Mouse (Mus musculus): ENCODE data around the gene Bfar. TPM values are rescaled to one million over a fixed set of nuclear protein-coding genes. Genes with fewer than 3 reads are reported as not detected.

Gene Bfar
- polyA plus RNA-seq, 1 experiment from 2014 or later, result 46.7 TPM

Other genes starting within 250 kb of the Bfar start
- gene Parn, start 3.7 kb upstream of the Bfar start, polyA plus RNA-seq (2015; fragmentation: Nextera tagmentation; extraction: Ambion mirVana), result 43.0 and 44.1 TPM in 2 replicates
- gene 3110001I22Rik, start 71 bp downstream of the Bfar start, polyA plus RNA-seq (2015; fragmentation: Nextera tagmentation; extraction: Ambion mirVana), result 4.3 and 5.4 TPM in 2 replicates
- gene Pla2g10, start 59.1 kb downstream of the Bfar start, polyA plus RNA-seq (2015; fragmentation: Nextera tagmentation; extraction: Ambion mirVana), result 4.0 TPM in 2 replicates
- gene Rrn3, start 108.8 kb downstream of the Bfar start, polyA plus RNA-seq (2015; fragmentation: Nextera tagmentation; extraction: Ambion mirVana), result 52.5 and 56.0 TPM in 2 replicates
- 163 and 166 TPM in 2 replicates for gene Ntan1, start 147.0 kb downstream of the Bfar start, polyA plus RNA-seq (2015; fragmentation: Nextera tagmentation; extraction: Ambion mirVana)
- gene Pdxdc1, start 231.3 kb downstream of the Bfar start, polyA plus RNA-seq (2015; fragmentation: Nextera tagmentation; extraction: Ambion mirVana), result 79.3 and 84.0 TPM in 2 replicates
- gene Mpv17l, start 231.3 kb downstream of the Bfar start, polyA plus RNA-seq (2015; fragmentation: Nextera tagmentation; extraction: Ambion mirVana), result 11.2 and 12.5 TPM in 2 replicates